Mouse (Mus musculus) cerebellum, postnatal 36 days (tissue): ENCODE measurements at regions not wholly inside any gene's neighbourhood (a gene's known extent, or its start where the extent isn't known, plus 50 kb on each side); places are given as distances from the start of the nearest gene placed in this dataset.
A peak's percentile ranks its signal among the peaks of the same experiment; 100 is the strongest.
"Not testable (repeated sequence)": the region's sequence is repeated elsewhere in the genome, so short reads cannot be mapped to it uniquely, and the experiment has no call there.

ENCODE experiments used
- DNase-seq, 2 experiments: peaks; one replicate each; pipeline ENCODE4 v3.0.0; 2021 to 2022; ENCODE audit warnings: mixed read lengths in 2 of 2

GRCm38 (mm10) chr12:65325347-65325746, 100.0 kb downstream of the Wdr20rt start:
- no peak for DNase-seq

GRCm38 (mm10) chr12:65328532-65328931, 103.2 kb downstream of the Wdr20rt start:
- DNase-seq, result no peak

GRCm38 (mm10) chr12:65329678-65330077, 104.4 kb downstream of the Wdr20rt start:
- no peak for DNase-seq

GRCm38 (mm10) chr12:65340009-65340408, 114.7 kb downstream of the Wdr20rt start:
- no peak for DNase-seq

GRCm38 (mm10) chr12:65347251-65347650, 121.9 kb downstream of the Wdr20rt start:
- no peak for DNase-seq

- no peak for DNase-seq
Observed at GRCm38 (mm10) chr12:65349535-65349934, 124.2 kb downstream of the Wdr20rt start.

- DNase-seq, result no peak
Observed at GRCm38 (mm10) chr12:65364179-65364578, 138.9 kb downstream of the Wdr20rt start.

- DNase-seq, result no peak
Observed at GRCm38 (mm10) chr12:65367334-65367733, 142.0 kb downstream of the Wdr20rt start.

GRCm38 (mm10) chr12:65367866-65368419, 142.6 kb downstream of the Wdr20rt start:
- no peak for DNase-seq

- DNase-seq, result no peak
Observed at GRCm38 (mm10) chr12:65371650-65372049, 146.3 kb downstream of the Wdr20rt start.

- DNase-seq, result no peak
Observed at GRCm38 (mm10) chr12:65379321-65379720, 154.0 kb downstream of the Wdr20rt start.

GRCm38 (mm10) chr12:65382118-65382791, 156.9 kb downstream of the Wdr20rt start:
- no peak for DNase-seq

GRCm38 (mm10) chr12:65382796-65383195, 157.5 kb downstream of the Wdr20rt start:
- not testable (repeated sequence) for DNase-seq

- DNase-seq, result no peak
Observed at GRCm38 (mm10) chr12:65386005-65386645, 160.8 kb downstream of the Wdr20rt start.

- DNase-seq, result no peak
Observed at GRCm38 (mm10) chr12:65387042-65387441, 161.7 kb downstream of the Wdr20rt start.

GRCm38 (mm10) chr12:65389512-65389911, 164.2 kb downstream of the Wdr20rt start:
- DNase-seq, result no peak

GRCm38 (mm10) chr12:65390330-65390729, 165.0 kb downstream of the Wdr20rt start:
- DNase-seq, result no peak

GRCm38 (mm10) chr12:65401728-65402419, 176.6 kb downstream of the Wdr20rt start:
- DNase-seq, result peak; percentile 15 to 30

GRCm38 (mm10) chr12:65403124-65403523, 177.8 kb downstream of the Wdr20rt start:
- no peak for DNase-seq

- no peak for DNase-seq
Observed at GRCm38 (mm10) chr12:65413034-65413700, 187.8 kb downstream of the Wdr20rt start.

- no peak for DNase-seq
Observed at GRCm38 (mm10) chr12:65414393-65414792, 189.1 kb downstream of the Wdr20rt start.

- DNase-seq, result no peak
Observed at GRCm38 (mm10) chr12:65416909-65417308, 191.6 kb downstream of the Wdr20rt start.

GRCm38 (mm10) chr12:65420127-65420526, 194.8 kb downstream of the Wdr20rt start:
- DNase-seq, result no peak
